Mouse (Mus musculus): ENCODE measurements around the gene Plcd3. TPM values are rescaled to one million over a fixed set of nuclear protein-coding genes. Genes with fewer than 3 reads are reported as not detected.

The Plcd3 gene
- polyA plus RNA-seq, 1 experiment from 2014 or later: 0.31 TPM

GRCm38 (mm10) chr11:103116008-103116818 lies 14.8 kb upstream of the Plcd3 start, which contains the start of gene Hexim1:
Hexim1 (plus strand) TSS chr11:103116231.
- under 1% methylated on average over 53 of the region's 53 CpGs for WGBS (ENCODE audit: insufficient replicate concordance)
- Histone ChIP-seq H3K27ac (replicated peaks) (peak within 1 kb of the TSS; percentile 96), H3K9me3 (replicated peaks) (no peaks in the 10 kb centered on the region), H3K9ac (peak within 1 kb of the TSS; percentile 78), H3K4me1 (replicated peaks) (peaks cover 63% of the 10 kb centered on the region), H3K4me2 (peak within 1 kb of the TSS; percentile 93), H3K27me3 (peaks cover 20% of the 10 kb centered on the region), H3K4me3 (replicated peaks) (peak within 1 kb of the TSS; percentile 70), H3K36me3 (replicated peaks) (0 out of 2 replicates have a peak, but pooled peaks cover under 1% of the 10 kb centered on the region)
- peak; percentile 92 for ATAC-seq (ENCODE audit: insufficient read depth)

GRCm38 (mm10) chr11:103115163-103116007 lies 13.9 kb upstream of the Plcd3 start:
- ATAC-seq (ENCODE audit: insufficient read depth): peak; percentile 76
- H3K9ac ChIP-seq: peak overlapping the region; percentile 78
- peaks cover 70% of the 10 kb centered on the region for H3K4me1 ChIP-seq (replicated peaks)

GRCm38 (mm10) chr11:103114270-103114943 lies 12.9 kb upstream of the Plcd3 start:
- peak overlapping the region; percentile 78 for H3K9ac ChIP-seq
- H3K27me3 ChIP-seq: peaks cover 21% of the 10 kb centered on the region
- WGBS (ENCODE audit: insufficient replicate concordance): 80% methylated on average over 11 of the region's 11 CpGs
- peaks cover 10% of the 10 kb centered on the region for H3K36me3 ChIP-seq (replicated peaks)
- H3K4me2 ChIP-seq: peak overlapping the region; percentile 82
- no peaks in the 10 kb centered on the region for H3K9me3 ChIP-seq (replicated peaks)
- peaks cover 70% of the 10 kb centered on the region for H3K4me1 ChIP-seq (replicated peaks)
- peak overlapping the region; percentile 66 for H3K4me3 ChIP-seq (replicated peaks)
- H3K27ac ChIP-seq (replicated peaks): peak overlapping the region; percentile 96
- no peak for ATAC-seq (ENCODE audit: insufficient read depth)

More at GRCm38 (mm10) chr11:103115163-103116007, 13.9 kb upstream of the Plcd3 start:
- WGBS (ENCODE audit: insufficient replicate concordance): under 1% methylated on average over 34 of the region's 34 CpGs
- Histone ChIP-seq H3K27ac (replicated peaks) (peak overlapping the region; percentile 96), H3K4me3 (replicated peaks) (peak overlapping the region; percentile 66), H3K27me3 (peaks cover 21% of the 10 kb centered on the region), H3K4me2 (peak overlapping the region; percentile 82), H3K36me3 (replicated peaks) (0 out of 2 replicates have a peak, but pooled peaks cover 7% of the 10 kb centered on the region), H3K9me3 (replicated peaks) (no peaks in the 10 kb centered on the region)

- Histone ChIP-seq H3K4me2 (0 out of 2 replicates have a peak overlapping the region, but pooled peaks have one; percentile 13), H3K9ac (no peak overlapping the region)
- 68% methylated on average over 4 of the region's 4 CpGs for WGBS (ENCODE audit: insufficient replicate concordance)
These were observed 12.3 kb upstream of the Plcd3 start for GRCm38 (mm10) chr11:103113771-103114170.

GRCm38 (mm10) chr11:103113005-103113404 lies 11.5 kb upstream of the Plcd3 start:
- no peaks in the 10 kb centered on the region for H3K9me3 ChIP-seq (replicated peaks)
- H3K4me3 ChIP-seq (replicated peaks): no peak overlapping the region
- H3K27ac ChIP-seq (replicated peaks): no peak overlapping the region
- H3K4me2 ChIP-seq: 0 out of 2 replicates have a peak overlapping the region, but pooled peaks have one; percentile 65
- WGBS (ENCODE audit: insufficient replicate concordance): 71% methylated on average over 12 of the region's 12 CpGs
- H3K36me3 ChIP-seq (replicated peaks): peaks cover 24% of the 10 kb centered on the region
- peaks cover 21% of the 10 kb centered on the region for H3K27me3 ChIP-seq
- peaks cover 60% of the 10 kb centered on the region for H3K4me1 ChIP-seq (replicated peaks)
- H3K9ac ChIP-seq: no peak overlapping the region
- ATAC-seq (ENCODE audit: insufficient read depth): no peak

More at GRCm38 (mm10) chr11:103113771-103114170, 12.3 kb upstream of the Plcd3 start:
- H3K9me3 ChIP-seq (replicated peaks): no peaks in the 10 kb centered on the region
- no peak for ATAC-seq (ENCODE audit: insufficient read depth)
- no peak overlapping the region for H3K4me3 ChIP-seq (replicated peaks)
- H3K4me1 ChIP-seq (replicated peaks): peaks cover 66% of the 10 kb centered on the region
- peak overlapping the region; percentile 34; the same call in 1 of the 2 replicates for H3K27ac ChIP-seq (replicated peaks)
- peaks cover 16% of the 10 kb centered on the region for H3K36me3 ChIP-seq (replicated peaks)
- peaks cover 21% of the 10 kb centered on the region for H3K27me3 ChIP-seq

- Histone ChIP-seq H3K27ac (replicated peaks) (0 out of 2 replicates have a peak overlapping the region, but pooled peaks have one; percentile 25), H3K27me3 (peaks cover 21% of the 10 kb centered on the region), H3K4me1 (replicated peaks) (peaks cover 55% of the 10 kb centered on the region), H3K9ac (0 out of 2 replicates have a peak overlapping the region, but pooled peaks have one; percentile 20), H3K4me3 (replicated peaks) (peak overlapping the region; percentile 39), H3K9me3 (replicated peaks) (no peaks in the 10 kb centered on the region), H3K36me3 (replicated peaks) (peaks cover 29% of the 10 kb centered on the region), H3K4me2 (peak overlapping the region; percentile 65)
- no peak for ATAC-seq (ENCODE audit: insufficient read depth)
- WGBS (ENCODE audit: insufficient replicate concordance): 48% methylated on average over 9 of the region's 9 CpGs
These were observed 11.1 kb upstream of the Plcd3 start for GRCm38 (mm10) chr11:103112552-103112912.

- 13% methylated on average over 28 of the region's 28 CpGs for WGBS (ENCODE audit: insufficient replicate concordance)
- peak overlapping the region; percentile 39 for H3K4me3 ChIP-seq (replicated peaks)
- peaks cover 21% of the 10 kb centered on the region for H3K27me3 ChIP-seq
- peaks cover 55% of the 10 kb centered on the region for H3K4me1 ChIP-seq (replicated peaks)
- H3K9me3 ChIP-seq (replicated peaks): no peaks in the 10 kb centered on the region
- no peak for ATAC-seq (ENCODE audit: insufficient read depth)
- peak overlapping the region; percentile 45; the same call in 1 of the 2 replicates for H3K27ac ChIP-seq (replicated peaks)
- H3K9ac ChIP-seq: peak overlapping the region; percentile 20; the same call in 1 of the 2 replicates
- peak overlapping the region; percentile 65 for H3K4me2 ChIP-seq
- peaks cover 34% of the 10 kb centered on the region for H3K36me3 ChIP-seq (replicated peaks)
These were observed 10.6 kb upstream of the Plcd3 start for GRCm38 (mm10) chr11:103111881-103112551.

- H3K27ac ChIP-seq (replicated peaks): peak overlapping the region; percentile 45; the same call in 1 of the 2 replicates
- H3K9ac ChIP-seq: no peak overlapping the region
- peaks cover 21% of the 10 kb centered on the region for H3K27me3 ChIP-seq
- peak overlapping the region; percentile 65 for H3K4me2 ChIP-seq
- WGBS (ENCODE audit: insufficient replicate concordance): 52% methylated on average over 10 of the region's 10 CpGs
- H3K4me3 ChIP-seq (replicated peaks): peak overlapping the region; percentile 39; the same call in 1 of the 2 replicates
- no peak for ATAC-seq (ENCODE audit: insufficient read depth)
- no peaks in the 10 kb centered on the region for H3K9me3 ChIP-seq (replicated peaks)
- peaks cover 40% of the 10 kb centered on the region for H3K36me3 ChIP-seq (replicated peaks)
- peaks cover 55% of the 10 kb centered on the region for H3K4me1 ChIP-seq (replicated peaks)
These were observed 9.8 kb upstream of the Plcd3 start for GRCm38 (mm10) chr11:103111301-103111700.

- ATAC-seq (ENCODE audit: insufficient read depth): peak; percentile 32
- peak overlapping the region; percentile 70 for H3K4me3 ChIP-seq (replicated peaks)
These were observed 4.9 kb upstream of the Plcd3 start for GRCm38 (mm10) chr11:103106386-103106785.

GRCm38 (mm10) chr11:103105810-103106209 lies 4.4 kb upstream of the Plcd3 start:
- peaks cover 64% of the 10 kb centered on the region for H3K4me1 ChIP-seq (replicated peaks)
- peak overlapping the region; percentile 70 for H3K4me3 ChIP-seq (replicated peaks)
- ATAC-seq (ENCODE audit: insufficient read depth): no peak
- H3K9ac ChIP-seq: peak overlapping the region; percentile 74
- H3K27me3 ChIP-seq: peaks cover 17% of the 10 kb centered on the region
- WGBS (ENCODE audit: insufficient replicate concordance): 81% methylated on average over 6 of the region's 6 CpGs
- peak overlapping the region; percentile 98 for H3K27ac ChIP-seq (replicated peaks)
- peak overlapping the region; percentile 84 for H3K4me2 ChIP-seq
- H3K36me3 ChIP-seq (replicated peaks): peaks cover 52% of the 10 kb centered on the region
- H3K9me3 ChIP-seq (replicated peaks): no peaks in the 10 kb centered on the region

More at GRCm38 (mm10) chr11:103106386-103106785, 4.9 kb upstream of the Plcd3 start:
- H3K27ac ChIP-seq (replicated peaks): peak overlapping the region; percentile 98
- H3K36me3 ChIP-seq (replicated peaks): peaks cover 56% of the 10 kb centered on the region
- H3K4me2 ChIP-seq: peak overlapping the region; percentile 84
- WGBS (ENCODE audit: insufficient replicate concordance): 38% methylated on average over 4 of the region's 4 CpGs
- H3K4me1 ChIP-seq (replicated peaks): peaks cover 64% of the 10 kb centered on the region
- H3K27me3 ChIP-seq: peaks cover 14% of the 10 kb centered on the region
- H3K9me3 ChIP-seq (replicated peaks): no peaks in the 10 kb centered on the region
- peak overlapping the region; percentile 42; the same call in 1 of the 2 replicates for H3K9ac ChIP-seq
